Mouse (Mus musculus) liver, embryonic 11.5 days (tissue): ENCODE results near the gene Mrgprb2. TPM values are rescaled to one million over a fixed set of nuclear protein-coding genes. Genes with fewer than 3 reads are reported as not detected.

Experiments
- ATAC-seq: fragments of 200-750 bp; cut with Nextera tagmentation; replicated peaks from 2 replicates; pipeline ENCODE4 v1.8.0; 2017; ENCODE audit warnings: moderate number of reproducible peaks, mild to moderate bottlenecking, moderate TSS enrichment, moderate library complexity; ENCODE audit not compliant: low FRiP score
- DNase-seq: peaks from one replicate; pipeline ENCODE4 v3.0.0-alpha.2; 2017; ENCODE audit warnings: low spot score
- H3K27ac ChIP-seq: fragments of 300-500 bp; sonication (generic); 2 replicates; pipeline ENCODE4 v1.5.1; 2014; ENCODE audit warnings: mild to moderate bottlenecking, low read depth, low read length, control low read depth
- H3K27me3 ChIP-seq: fragments of 300-500 bp; sonication (generic); replicated peaks from 2 replicates; pipeline ENCODE4 v1.6.1; 2014; ENCODE audit warnings: low read length, mixed read lengths; ENCODE audit not compliant: control insufficient read depth, insufficient read depth
- H3K36me3 ChIP-seq: fragments of 300-500 bp; sonication (generic); 2 replicates; pipeline ENCODE4 v1.6.1; 2014; ENCODE audit warnings: mild to moderate bottlenecking, low read length, moderate library complexity, mixed read lengths; ENCODE audit not compliant: control insufficient read depth, insufficient read depth
- H3K4me1 ChIP-seq: fragments of 300-500 bp; sonication (generic); replicated peaks from 2 replicates; pipeline ENCODE4 v1.6.1; 2014; ENCODE audit warnings: low read length, mixed read lengths; ENCODE audit not compliant: control insufficient read depth, insufficient read depth
- H3K4me2 ChIP-seq: fragments of 300-500 bp; sonication (generic); 2 replicates; pipeline ENCODE4 v1.6.1; 2014; ENCODE audit warnings: mild to moderate bottlenecking, control low read depth, moderate library complexity
- H3K4me3 ChIP-seq: fragments of 300-500 bp; sonication (generic); 2 replicates; pipeline ENCODE4 v1.5.1; 2014; ENCODE audit warnings: low read depth, low read length, control low read depth
- H3K9ac ChIP-seq: fragments of 300-500 bp; sonication (generic); 2 replicates; pipeline ENCODE4 v1.6.1; 2014; ENCODE audit warnings: low read depth, low read length, control low read depth
- H3K9me3 ChIP-seq: fragments of 300-500 bp; sonication (generic); 2 replicates; pipeline ENCODE4 v1.6.1; 2016; ENCODE audit warnings: low read length, inconsistent platforms, mixed read lengths; ENCODE audit not compliant: control insufficient read depth
- polyA plus RNA-seq: library from polyadenylated mRNA; unstranded; fragments of >200 nt; fragmentation: Nextera tagmentation; extraction: Ambion mirVana; gene quantifications from 2 replicates; pipeline ENCODE4 v1.2.1, GENCODE M21; 2014

The Mrgprb2 gene
- polyA plus RNA-seq, result not detected in 2 replicates

DNA sequence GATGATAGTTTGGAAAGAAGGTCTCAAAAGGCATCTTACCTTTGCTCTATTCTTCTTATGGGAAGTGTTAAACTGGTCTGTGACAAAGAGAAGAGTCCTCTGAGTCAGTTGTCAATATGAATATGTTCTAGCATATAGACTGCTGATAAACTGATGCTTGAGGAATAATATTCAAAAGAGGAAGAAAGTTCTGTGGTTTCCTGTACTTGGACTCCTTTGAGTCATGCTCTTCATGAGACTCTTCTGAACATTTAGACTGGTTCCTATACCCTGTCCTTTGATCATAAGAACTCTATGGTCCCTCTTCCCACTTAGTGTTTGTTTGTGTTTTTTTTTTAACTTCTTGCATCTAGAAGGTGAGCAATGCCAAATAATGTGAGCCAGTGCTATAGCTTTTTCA lies at the start of gene Mrgprb2:
Mrgprb2 (minus strand) TSS at position 101 of the 400 bp plus-strand sequence.
- H3K4me2 ChIP-seq, result no peak within 1 kb of the TSS
- peaks cover 2% of the 10 kb centered on the region; the same call in 1 of the 2 replicates for H3K9me3 ChIP-seq
- no peaks in the 10 kb centered on the region for H3K27me3 ChIP-seq
- H3K27ac ChIP-seq, result no peak within 1 kb of the TSS
- ATAC-seq (no peak), DNase-seq (no peak)
- no peak within 1 kb of the TSS for H3K4me3 ChIP-seq
- H3K4me1 ChIP-seq, result no peaks in the 10 kb centered on the region
- H3K9ac ChIP-seq, result no peak within 1 kb of the TSS
- H3K36me3 ChIP-seq, result no peaks in the 10 kb centered on the region

Other genes starting within 250 kb of the Mrgprb2 start
- gene Mrgprb8, start 169.6 kb downstream of the Mrgprb2 start, polyA plus RNA-seq, result not detected in 2 replicates
- not detected in 2 replicates for gene Mrgprb1, start 101.7 kb downstream of the Mrgprb2 start, polyA plus RNA-seq
- not detected in 2 replicates for gene Mrgprx2, start 58.8 kb downstream of the Mrgprb2 start, polyA plus RNA-seq
- gene Mrgprb3, start 85.7 kb upstream of the Mrgprb2 start, polyA plus RNA-seq, result not detected in 2 replicates
- gene Zdhhc13, start 230.9 kb upstream of the Mrgprb2 start, polyA plus RNA-seq, result 32.1 and 34.3 TPM in 2 replicates